In genomic region chr5:74603306-74603705, GRCm38 (mm10) we compare ENCODE assay signal across 22 mouse cellular contexts.
A peak's percentile ranks its signal among the peaks of the same experiment; 100 is the strongest.
DNase-seq lines count a peak whose midpoint lies in the region; ATAC-seq and TF ChIP-seq lines count a peak whose summit lies in the region.
"Had no signal": no experiment of that assay in that cellular context is flagged by ENCODE, and none has a peak within 500 bp of the region (broad histone marks: within the 10 kb centered on the region; RNA-seq: fewer than 3 reads in every experiment).

No protein-coding gene starts in this region.

- peaks cover 11% of the 10 kb centered on the region for H3K36me3 ChIP-seq in lung, embryonic 14.5 days (ENCODE audit: insufficient read depth)
- H3K36me3 ChIP-seq in thymus, adult 2 months (ENCODE audit: control insufficient read depth, insufficient read depth, low read length): peaks cover 4% of the 10 kb centered on the region
- peaks cover 4% of the 10 kb centered on the region for H3K36me3 ChIP-seq in forebrain, postnatal 0 days (ENCODE audit: insufficient read depth)

- H3K9ac ChIP-seq in lung, embryonic 14.5 days: no peak overlapping the region
- H3K9ac ChIP-seq in forebrain, postnatal 0 days: no peak overlapping the region
- H3K9ac ChIP-seq: embryonic facial prominence, embryonic 12.5 days; forebrain, embryonic 15.5 days; hindbrain, embryonic 13.5 days had no signal

- ATAC-seq in lung, embryonic 14.5 days (ENCODE audit: insufficient read depth): no peak
- no peak for ATAC-seq in forebrain, postnatal 0 days
- ATAC-seq: CD4-positive, CD25-positive, alpha-beta regulatory T cell, adult 4 months; forebrain, embryonic 15.5 days had no signal

- no peak for TF ChIP-seq POLR2A in lung, adult 2 months (IDR thresholded peaks at IDR 0.05; ENCODE audit: borderline replicate concordance, extremely low read depth, low read depth, low read length)
- TF ChIP-seq POLR2A in thymus, adult 2 months (IDR thresholded peaks at IDR 0.05; ENCODE audit: control insufficient read depth, extremely low read depth, insufficient read depth, low read length, poor library complexity): no peak

- no peaks in the 10 kb centered on the region for H3K9me3 ChIP-seq in lung, embryonic 14.5 days (ENCODE audit: low read depth, low read length)
- no peaks in the 10 kb centered on the region for H3K9me3 ChIP-seq in forebrain, postnatal 0 days (ENCODE audit: low read length)
- H3K9me3 ChIP-seq: embryonic facial prominence, embryonic 12.5 days; forebrain, embryonic 15.5 days; G1E; hindbrain, embryonic 13.5 days had no signal

- H3K4me3 ChIP-seq in lung, embryonic 14.5 days (ENCODE audit: low read depth, low read length): no peak overlapping the region
- H3K4me3 ChIP-seq in lung, adult 2 months (replicated peaks; ENCODE audit: extremely low read depth, low read depth, low read length): no peak overlapping the region
- H3K4me3 ChIP-seq in thymus, adult 2 months (ENCODE audit: control insufficient read depth, insufficient read depth, low read length): no peak overlapping the region
- no peak overlapping the region for H3K4me3 ChIP-seq in forebrain, postnatal 0 days (ENCODE audit: low read depth, low read length)
- H3K4me3 ChIP-seq: embryonic facial prominence, embryonic 12.5 days; forebrain, embryonic 15.5 days; heart, adult 2 months; hindbrain, embryonic 13.5 days had no signal

- 51% methylated on average over 4 of the region's 4 CpGs for WGBS in lung, embryonic 14.5 days
- WGBS in lung, adult 2 months: 53% methylated on average over 4 of the region's 4 CpGs
- WGBS in thymus, adult 2 months: 93% methylated on average over 4 of the region's 4 CpGs
- 83% methylated on average over 4 of the region's 4 CpGs for WGBS in forebrain, postnatal 0 days

- no peak overlapping the region for H3K4me2 ChIP-seq in lung, embryonic 14.5 days
- no peak overlapping the region for H3K4me2 ChIP-seq in forebrain, postnatal 0 days (ENCODE audit: low read depth)
- H3K4me2 ChIP-seq: embryonic facial prominence, embryonic 12.5 days; forebrain, embryonic 15.5 days; hindbrain, embryonic 13.5 days had no signal

- TF ChIP-seq CTCF in lung, embryonic 14.5 days (IDR thresholded peaks at IDR 0.05; ENCODE audit: low read depth): no peak
- TF ChIP-seq CTCF in lung, adult 2 months (IDR thresholded peaks at IDR 0.05; ENCODE audit: insufficient read depth, low read length): no peak
- TF ChIP-seq CTCF in thymus, adult 2 months (IDR thresholded peaks at IDR 0.05; ENCODE audit: borderline replicate concordance, control insufficient read depth, extremely low read depth, insufficient read depth, low read length, poor library complexity): no peak
- no peak for TF ChIP-seq CTCF in forebrain, postnatal 0 days (IDR thresholded peaks at IDR 0.05; ENCODE audit: low read depth)

- peaks cover 10% of the 10 kb centered on the region; the same call in 1 of the 2 replicates for H3K4me1 ChIP-seq in lung, embryonic 14.5 days (ENCODE audit: insufficient read depth)
- H3K4me1 ChIP-seq in lung, adult 2 months (ENCODE audit: control insufficient read depth, insufficient read depth, low read length): no peaks in the 10 kb centered on the region
- H3K4me1 ChIP-seq in thymus, adult 2 months (replicated peaks; ENCODE audit: control insufficient read depth, insufficient read depth, low read length): no peaks in the 10 kb centered on the region
- no peaks in the 10 kb centered on the region for H3K4me1 ChIP-seq in forebrain, postnatal 0 days (ENCODE audit: insufficient read depth)
- H3K4me1 ChIP-seq: forebrain, embryonic 15.5 days; hindbrain, embryonic 13.5 days had no signal

- H3K27me3 ChIP-seq in lung, embryonic 14.5 days (ENCODE audit: insufficient read depth, low read length): no peaks in the 10 kb centered on the region
- no peaks in the 10 kb centered on the region for H3K27me3 ChIP-seq in thymus, adult 2 months (ENCODE audit: control insufficient read depth, insufficient read depth, low read length)
- H3K27me3 ChIP-seq in forebrain, postnatal 0 days (ENCODE audit: insufficient read depth, low read length): no peaks in the 10 kb centered on the region
- H3K27me3 ChIP-seq: embryonic facial prominence, embryonic 12.5 days; forebrain, embryonic 15.5 days; hindbrain, embryonic 13.5 days had no signal

- peak; percentile 52 for DNase-seq in heart, adult 11 months
- DNase-seq in heart, adult 9 months (ENCODE audit: low spot score in 2 of 2): no peak
- DNase-seq in lung, embryonic 14.5 days: peak; percentile 31
- no peak for DNase-seq in lung, adult 2 months
- DNase-seq in lung, postnatal 14 days: peak; percentile 27
- DNase-seq in thymus, adult 2 months: no peak
- no peak for DNase-seq in forebrain, postnatal 0 days
- DNase-seq: adrenal gland, adult 8-10 months; adrenal gland, postnatal 36 days; B cell, adult 2 months; cerebellum, adult 2 months; cerebellum, postnatal 14 days; embryo, embryonic 11 days; gastrocnemius, postnatal 10 days; heart, adult 2 months; heart, postnatal 10 days; heart, postnatal 4 days had no signal

- no peak overlapping the region for H3K27ac ChIP-seq in lung, embryonic 14.5 days (ENCODE audit: low read depth)
- H3K27ac ChIP-seq in thymus, adult 2 months (ENCODE audit: control insufficient read depth, insufficient read depth, low read length): no peak overlapping the region
- no peak overlapping the region for H3K27ac ChIP-seq in forebrain, postnatal 0 days (ENCODE audit: low read depth, low read length)
- H3K27ac ChIP-seq: embryonic facial prominence, embryonic 12.5 days; forebrain, embryonic 15.5 days; heart, adult 2 months; hindbrain, embryonic 13.5 days had no signal

Comparison
In these comparisons a context has a peak if more than half of its experiments do, and no peak if none do; other contexts are left out.
1. DNase-seq: peak in heart, adult 11 months (single experiment), lung, embryonic 14.5 days (single experiment) and lung, postnatal 14 days (single experiment); none in heart, adult 9 months (0 of 2), lung, adult 2 months (single experiment), thymus, adult 2 months (single experiment) and forebrain, postnatal 0 days (single experiment).